Mouse (Mus musculus): Measurements from ENCODE around the gene Arid5b. TPM values are rescaled to one million over a fixed set of nuclear protein-coding genes. Genes with fewer than 3 reads are reported as not detected.

The Arid5b gene
- polyA plus RNA-seq, 1 experiment, result 8.6 TPM

DNA sequence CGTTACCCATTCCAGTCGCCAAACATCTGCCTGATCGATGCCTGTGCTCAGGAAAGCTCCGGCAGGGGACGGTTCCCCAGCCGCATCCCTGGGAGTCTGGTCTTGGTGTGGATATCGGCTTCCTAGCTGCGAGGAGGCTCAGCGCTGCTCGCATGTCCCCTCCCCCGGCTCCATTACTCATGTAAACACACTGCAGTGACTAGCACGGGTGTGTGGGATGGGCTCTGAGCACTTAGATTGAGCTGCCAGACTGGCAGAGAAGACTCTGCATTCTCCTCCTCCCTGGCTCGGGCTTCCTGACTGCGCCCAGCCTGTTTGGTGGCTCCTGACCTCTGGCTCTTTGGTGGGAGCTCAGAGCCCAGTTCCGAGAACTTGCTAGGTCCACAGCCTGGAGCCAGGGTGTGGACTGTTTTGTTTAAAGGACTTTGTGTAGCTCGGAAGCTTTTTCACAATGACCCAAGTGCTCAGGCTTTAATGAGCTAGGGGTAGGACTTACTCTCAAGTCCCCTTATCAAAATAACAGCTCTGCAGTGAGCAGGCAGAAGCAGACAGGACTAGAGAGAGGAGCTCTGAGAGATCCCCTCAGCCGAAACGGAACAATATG, 142.0 kb downstream of the Arid5b start:
- peak overlapping the region; percentile 79 for H3K4me3 ChIP-seq (ENCODE audit: insufficient read depth, low read depth, low read length)
- no peaks in the 10 kb centered on the region for H3K27me3 ChIP-seq (replicated peaks; ENCODE audit: control insufficient read depth, insufficient read depth, low read length)
- H3K27ac ChIP-seq (ENCODE audit: insufficient read depth, low read depth, low read length), result peak overlapping the region; percentile 90
- peaks cover 28% of the 10 kb centered on the region; the same call in 1 of the 2 replicates for H3K4me1 ChIP-seq (ENCODE audit: control insufficient read depth, insufficient read depth, low read length)
- peaks cover 2% of the 10 kb centered on the region; the same call in 1 of the 2 replicates for H3K36me3 ChIP-seq (ENCODE audit: control insufficient read depth, insufficient read depth, low read length)
- TF ChIP-seq POLR2A (IDR thresholded peaks at IDR 0.05; ENCODE audit: low read depth, low read length) (peak; percentile 6), CTCF (conservative IDR thresholded peaks at IDR 0.05; ENCODE audit: insufficient read depth, insufficient read length, low read depth, low read length) (no peak)
- peak; percentile 95 for DNase-seq
- WGBS, result 4% methylated on average over 18 of the region's 18 CpGs

GRCm38 (mm10) chr10:68136051-68136450, 142.5 kb downstream of the Arid5b start:
- TF ChIP-seq POLR2A (IDR thresholded peaks at IDR 0.05; ENCODE audit: low read depth, low read length), result no peak
- no peak for TF ChIP-seq CTCF (conservative IDR thresholded peaks at IDR 0.05; ENCODE audit: insufficient read depth, insufficient read length, low read depth, low read length)
- WGBS, result under 1% methylated on average over 9 of the region's 9 CpGs
- DNase-seq, result no peak
- Histone ChIP-seq H3K36me3 (ENCODE audit: control insufficient read depth, insufficient read depth, low read length) (peaks cover 2% of the 10 kb centered on the region; the same call in 1 of the 2 replicates), H3K27me3 (replicated peaks; ENCODE audit: control insufficient read depth, insufficient read depth, low read length) (no peaks in the 10 kb centered on the region), H3K27ac (ENCODE audit: insufficient read depth, low read depth, low read length) (peak overlapping the region; percentile 90), H3K4me3 (ENCODE audit: insufficient read depth, low read depth, low read length) (peak overlapping the region; percentile 79), H3K4me1 (ENCODE audit: control insufficient read depth, insufficient read depth, low read length) (peaks cover 28% of the 10 kb centered on the region; the same call in 1 of the 2 replicates)

- Histone ChIP-seq H3K4me1 (ENCODE audit: control insufficient read depth, insufficient read depth, low read length) (peaks cover 28% of the 10 kb centered on the region; the same call in 1 of the 2 replicates), H3K36me3 (ENCODE audit: control insufficient read depth, insufficient read depth, low read length) (peaks cover 2% of the 10 kb centered on the region; the same call in 1 of the 2 replicates), H3K27me3 (replicated peaks; ENCODE audit: control insufficient read depth, insufficient read depth, low read length) (no peaks in the 10 kb centered on the region), H3K27ac (ENCODE audit: insufficient read depth, low read depth, low read length) (peak overlapping the region; percentile 67), H3K4me3 (ENCODE audit: insufficient read depth, low read depth, low read length) (peak overlapping the region; percentile 79)
- peak; percentile 45 for DNase-seq
- TF ChIP-seq POLR2A (IDR thresholded peaks at IDR 0.05; ENCODE audit: low read depth, low read length) (no peak), CTCF (conservative IDR thresholded peaks at IDR 0.05; ENCODE audit: insufficient read depth, insufficient read length, low read depth, low read length) (no peak)
- 18% methylated on average over 4 of the region's 4 CpGs for WGBS
Measured at GRCm38 (mm10) chr10:68135416-68135815, 143.1 kb downstream of the Arid5b start.

DNA sequence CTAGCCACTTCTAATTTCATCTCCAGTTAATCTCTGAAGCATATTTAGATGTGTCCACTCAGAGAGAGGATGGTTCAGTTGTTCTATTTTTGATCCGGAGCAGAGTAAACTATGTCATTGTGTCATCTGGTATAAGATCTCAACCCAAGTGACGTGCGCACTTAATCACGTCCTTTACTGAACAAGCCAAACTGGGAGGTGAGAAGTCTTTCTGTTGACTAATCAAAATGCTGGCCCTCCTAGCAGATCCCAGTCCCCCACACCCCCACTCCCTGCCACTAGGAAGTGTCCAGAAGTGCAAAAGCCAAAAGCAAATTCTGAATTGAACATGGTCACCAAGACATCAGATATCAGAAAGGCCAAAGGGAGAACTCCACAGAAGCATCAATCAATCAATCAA, 144.0 kb downstream of the Arid5b start:
- no peak for TF ChIP-seq CTCF (conservative IDR thresholded peaks at IDR 0.05; ENCODE audit: insufficient read depth, insufficient read length, low read depth, low read length)
- H3K4me3 ChIP-seq (ENCODE audit: insufficient read depth, low read depth, low read length), result 0 out of 2 replicates have a peak overlapping the region, but pooled peaks have one; percentile 79
- peak overlapping the region; percentile 57 for H3K27ac ChIP-seq (ENCODE audit: insufficient read depth, low read depth, low read length)
- DNase-seq, result no peak
- 60% methylated on average over 4 of the region's 4 CpGs for WGBS
- H3K27me3 ChIP-seq (replicated peaks; ENCODE audit: control insufficient read depth, insufficient read depth, low read length), result no peaks in the 10 kb centered on the region
- H3K36me3 ChIP-seq (ENCODE audit: control insufficient read depth, insufficient read depth, low read length), result peaks cover 2% of the 10 kb centered on the region; the same call in 1 of the 2 replicates
- H3K4me1 ChIP-seq (ENCODE audit: control insufficient read depth, insufficient read depth, low read length), result peaks cover 28% of the 10 kb centered on the region; the same call in 1 of the 2 replicates

DNA sequence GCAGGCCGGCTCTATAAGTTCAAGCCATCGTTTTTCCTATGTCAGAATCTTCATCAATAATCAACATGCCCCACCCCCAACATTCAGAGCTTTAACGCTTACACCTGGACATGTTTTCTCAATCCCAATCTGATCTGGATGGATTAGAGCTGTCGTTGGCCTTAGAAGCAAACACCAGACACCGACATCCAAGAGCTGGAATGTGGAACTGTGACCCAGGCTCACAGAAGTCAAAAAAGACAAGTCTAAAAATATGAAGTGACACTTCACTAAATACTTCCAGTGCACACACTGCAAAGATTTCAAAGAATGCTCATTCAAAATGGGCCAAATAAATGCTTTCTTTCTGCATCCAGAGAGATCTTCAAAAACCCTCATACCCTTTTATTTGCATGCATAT, 144.5 kb downstream of the Arid5b start:
- Histone ChIP-seq H3K4me1 (ENCODE audit: control insufficient read depth, insufficient read depth, low read length) (peaks cover 28% of the 10 kb centered on the region; the same call in 1 of the 2 replicates), H3K27ac (ENCODE audit: insufficient read depth, low read depth, low read length) (0 out of 2 replicates have a peak overlapping the region, but pooled peaks have one; percentile 27), H3K4me3 (ENCODE audit: insufficient read depth, low read depth, low read length) (no peak overlapping the region), H3K27me3 (replicated peaks; ENCODE audit: control insufficient read depth, insufficient read depth, low read length) (no peaks in the 10 kb centered on the region), H3K36me3 (ENCODE audit: control insufficient read depth, insufficient read depth, low read length) (peaks cover 2% of the 10 kb centered on the region)
- TF ChIP-seq CTCF (conservative IDR thresholded peaks at IDR 0.05; ENCODE audit: insufficient read depth, insufficient read length, low read depth, low read length) (no peak), POLR2A (IDR thresholded peaks at IDR 0.05; ENCODE audit: low read depth, low read length) (no peak)
- no peak for DNase-seq
- WGBS, result 30% methylated on average over 5 of the region's 5 CpGs

DNA sequence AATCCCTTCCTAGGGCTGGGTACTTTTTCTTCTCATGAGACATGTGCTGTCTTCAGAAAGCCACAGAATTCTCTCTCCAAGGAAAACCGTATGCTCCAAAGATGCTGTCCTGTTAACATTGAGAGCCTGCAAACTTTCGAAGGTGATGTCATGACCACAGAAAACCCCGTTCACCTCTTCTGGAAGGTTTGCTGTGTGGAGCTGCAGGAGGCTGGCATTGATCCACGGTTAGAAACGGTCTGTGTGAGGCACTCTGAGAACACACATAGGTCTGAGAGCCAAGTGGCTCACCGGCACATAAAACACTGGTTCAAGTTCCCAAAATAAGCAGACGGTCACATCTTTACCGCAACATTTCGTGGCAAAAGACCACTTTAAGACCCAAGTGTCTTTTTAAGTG, 145.9 kb downstream of the Arid5b start:
- 75% methylated on average over 9 of the region's 9 CpGs for WGBS
- Histone ChIP-seq H3K27me3 (replicated peaks; ENCODE audit: control insufficient read depth, insufficient read depth, low read length) (no peaks in the 10 kb centered on the region), H3K27ac (ENCODE audit: insufficient read depth, low read depth, low read length) (no peak overlapping the region), H3K4me3 (ENCODE audit: insufficient read depth, low read depth, low read length) (no peak overlapping the region), H3K4me1 (ENCODE audit: control insufficient read depth, insufficient read depth, low read length) (peaks cover 28% of the 10 kb centered on the region; the same call in 1 of the 2 replicates), H3K36me3 (ENCODE audit: control insufficient read depth, insufficient read depth, low read length) (peaks cover 8% of the 10 kb centered on the region)
- no peak for TF ChIP-seq POLR2A (IDR thresholded peaks at IDR 0.05; ENCODE audit: low read depth, low read length)
- no peak for DNase-seq

DNA sequence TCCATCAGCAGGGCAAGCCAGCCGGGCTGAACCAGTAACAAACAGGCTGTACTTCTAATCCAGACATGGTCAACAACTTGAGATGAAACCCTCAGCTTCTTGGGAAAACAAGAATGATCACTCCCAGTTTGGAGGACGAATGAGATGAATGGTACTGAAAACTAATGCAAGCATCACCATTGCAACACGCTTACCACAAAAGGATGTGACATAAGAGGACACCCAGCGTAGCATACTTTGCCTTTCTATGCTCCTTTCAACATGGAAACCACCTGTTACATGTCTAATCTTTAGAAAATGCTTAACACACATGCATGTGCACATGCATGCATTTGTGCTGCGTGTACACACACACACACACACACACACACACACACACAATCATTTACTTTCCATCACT, 146.4 kb downstream of the Arid5b start:
- 84% methylated on average over 5 of the region's 5 CpGs for WGBS
- H3K27ac ChIP-seq (ENCODE audit: insufficient read depth, low read depth, low read length), result no peak overlapping the region
- peaks cover 8% of the 10 kb centered on the region for H3K36me3 ChIP-seq (ENCODE audit: control insufficient read depth, insufficient read depth, low read length)
- DNase-seq, result no peak
- no peaks in the 10 kb centered on the region for H3K27me3 ChIP-seq (replicated peaks; ENCODE audit: control insufficient read depth, insufficient read depth, low read length)
- TF ChIP-seq CTCF (conservative IDR thresholded peaks at IDR 0.05; ENCODE audit: insufficient read depth, insufficient read length, low read depth, low read length), result no peak
- no peak for TF ChIP-seq POLR2A (IDR thresholded peaks at IDR 0.05; ENCODE audit: low read depth, low read length)
- H3K4me1 ChIP-seq (ENCODE audit: control insufficient read depth, insufficient read depth, low read length), result peaks cover 27% of the 10 kb centered on the region; the same call in 1 of the 2 replicates
- H3K4me3 ChIP-seq (ENCODE audit: insufficient read depth, low read depth, low read length), result no peak overlapping the region

All from kidney, adult 2 months (tissue).